Mouse (Mus musculus): ENCODE data around the gene Leng9.
"Not testable (repeated sequence)": the region's sequence is repeated elsewhere in the genome, so short reads cannot be mapped to it uniquely, and the experiment has no call there.

Gene Leng9

DNA sequence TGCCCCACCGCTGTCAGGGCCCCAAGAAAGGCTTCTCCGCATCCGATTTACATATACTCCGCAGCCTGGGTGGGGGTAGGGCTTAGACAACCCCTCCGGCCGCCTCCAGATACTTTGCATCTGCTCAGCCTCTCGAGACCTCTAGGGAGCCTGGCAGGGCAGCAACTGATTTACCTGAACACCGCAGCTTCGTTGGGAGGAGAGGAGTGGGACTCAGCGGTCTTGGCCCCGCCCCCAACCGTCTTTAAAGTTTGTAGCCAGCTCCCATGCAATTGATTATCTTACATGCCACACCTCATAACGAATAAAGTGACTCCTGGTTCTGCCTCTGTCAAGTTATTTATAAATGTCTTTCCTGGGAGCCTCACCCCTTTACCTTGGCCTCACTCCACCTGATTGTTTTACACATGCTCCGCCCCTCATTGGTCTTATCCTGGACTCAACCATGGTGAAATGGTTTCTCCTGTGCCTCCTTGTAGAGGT, at the start of gene Leng9:
TSS of gene Leng9 (minus strand) at position 316 of the 483 bp plus-strand sequence.
- DNase-seq = peak; percentile 25

DNA sequence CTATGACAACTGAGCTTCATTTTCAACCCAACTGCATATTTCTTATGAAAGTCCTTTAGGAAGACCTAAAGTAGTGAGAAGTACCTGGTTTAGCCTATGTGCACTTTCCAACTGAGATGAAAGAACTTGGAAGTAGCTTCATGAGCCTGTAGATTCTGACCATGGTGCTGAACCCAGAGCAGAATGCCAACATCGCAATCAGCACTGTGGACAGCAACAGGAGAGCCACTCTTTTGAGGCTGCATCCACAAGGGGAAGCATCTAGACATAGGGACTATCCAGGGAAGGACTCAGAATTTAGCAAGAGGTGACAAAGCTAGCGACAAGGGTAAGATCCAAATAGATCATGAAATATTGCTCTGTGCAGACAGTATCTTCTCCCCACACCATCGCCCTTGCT, 28.3 kb upstream of the Leng9 start:
- no peak for DNase-seq

DNA sequence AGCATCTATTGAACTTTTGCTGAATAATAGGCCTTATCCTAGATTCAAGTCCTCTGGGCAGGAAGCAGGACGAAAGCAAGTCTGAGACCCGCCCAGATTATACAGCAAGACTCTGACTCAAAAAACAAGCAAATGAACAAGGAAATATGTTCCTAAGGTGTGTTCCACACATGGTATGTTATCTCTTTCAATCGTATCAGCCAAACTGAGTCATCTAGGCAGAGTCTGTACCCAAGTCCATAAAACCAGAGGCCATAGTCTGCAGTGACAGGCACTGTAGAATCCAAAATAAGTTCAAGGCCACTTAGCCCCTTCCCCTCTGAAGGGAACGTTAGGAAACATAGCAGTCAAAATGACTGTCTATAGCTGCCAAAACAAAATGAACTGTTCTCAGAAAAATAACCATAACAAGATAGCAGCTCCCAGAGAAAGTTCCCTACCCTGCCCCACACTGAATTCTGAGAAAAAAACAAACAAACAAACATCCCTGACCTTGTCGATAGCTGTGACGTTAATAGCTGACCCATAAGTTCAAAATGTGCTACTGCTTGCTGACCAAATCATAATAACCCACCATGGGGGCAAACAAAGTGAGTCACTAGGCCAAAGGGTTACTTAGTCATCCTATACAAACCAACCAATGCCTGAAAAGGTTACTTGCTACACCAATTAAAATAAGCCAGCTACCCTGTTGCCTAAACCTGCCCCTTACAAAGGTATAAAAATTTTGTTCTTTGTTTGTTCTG, 20.2 kb upstream of the Leng9 start:
- no peak for DNase-seq

DNA sequence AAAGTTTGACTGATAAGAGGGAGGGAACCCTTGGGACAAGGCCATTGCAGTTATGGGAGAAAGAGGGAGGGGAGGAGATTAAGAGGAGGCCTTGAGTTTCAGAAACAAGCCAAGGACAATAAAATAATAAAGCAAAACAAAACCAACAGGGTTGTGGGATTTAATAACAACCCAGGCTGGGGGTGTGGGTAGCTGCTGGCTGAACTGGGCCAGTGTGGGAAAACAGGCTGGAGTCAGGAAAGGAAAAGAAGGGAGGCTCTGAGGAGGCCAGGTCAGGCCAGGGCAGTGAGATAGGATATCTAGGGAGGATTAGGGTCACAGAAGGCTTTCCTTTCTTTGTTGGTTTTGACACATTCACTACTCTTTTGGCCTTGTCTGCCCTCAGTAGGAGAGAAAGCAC, 16.9 kb upstream of the Leng9 start:
- DNase-seq = no peak

DNA sequence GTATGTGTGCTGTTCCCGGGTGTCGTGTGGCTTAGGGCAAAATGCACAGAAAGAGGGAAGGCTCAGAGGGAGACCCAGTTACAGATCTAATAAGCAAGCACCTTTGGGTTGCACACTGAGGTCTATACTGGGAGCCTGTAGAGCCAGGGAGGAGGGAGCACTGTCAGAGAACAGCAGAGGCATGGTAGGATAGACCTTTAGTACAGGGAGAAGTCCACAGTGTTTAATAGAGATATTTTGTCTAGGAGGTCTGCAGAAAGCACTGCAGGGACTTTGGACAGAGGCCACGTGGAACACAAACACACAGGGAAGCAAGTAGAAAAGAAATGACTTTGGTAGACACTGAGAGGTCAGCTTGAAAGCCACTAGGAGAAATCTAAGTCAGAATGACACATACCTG, 15.1 kb upstream of the Leng9 start:
- DNase-seq = no peak

DNA sequence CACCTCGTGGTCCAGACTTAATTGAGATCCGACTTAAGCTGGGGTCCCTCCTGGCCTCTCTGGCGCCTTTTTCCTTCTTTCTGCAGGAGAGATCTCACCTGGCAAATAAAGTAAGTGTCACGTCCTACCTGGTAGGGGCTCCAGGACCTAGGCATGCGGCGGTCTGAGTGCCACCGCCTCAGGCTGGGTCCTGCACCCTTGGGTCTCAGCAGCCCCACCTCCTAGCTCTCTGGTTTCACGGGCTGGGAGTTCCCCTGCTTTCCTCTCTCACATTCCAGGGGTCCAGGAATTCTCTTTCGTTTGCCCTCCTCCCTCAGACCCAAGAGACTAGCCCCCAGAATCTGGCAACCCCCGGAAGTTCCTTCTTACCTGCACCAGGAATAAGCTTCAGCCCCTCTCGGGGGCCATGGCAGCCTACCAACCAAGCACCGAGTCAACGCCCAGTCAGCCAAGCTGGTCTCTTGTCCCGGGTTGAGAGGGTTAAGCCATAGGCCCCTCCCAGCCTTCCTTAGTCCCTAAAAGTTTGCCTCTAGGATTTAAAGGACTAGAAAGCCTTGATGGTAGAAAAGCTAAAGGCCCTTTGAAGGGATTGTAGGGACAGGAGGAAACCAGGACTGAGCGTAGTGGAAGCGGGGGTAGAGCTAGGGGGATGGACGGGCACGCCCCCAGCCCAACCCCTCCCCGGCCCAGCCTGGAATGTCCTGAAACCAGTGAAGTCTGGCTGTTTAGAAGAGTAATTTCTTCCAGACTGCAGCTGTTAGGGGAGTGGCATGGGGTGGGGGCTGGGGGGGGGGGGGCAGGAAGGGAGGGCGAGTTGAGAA, 14.1 kb upstream of the Leng9 start, which contains the start of gene Cdc42ep5:
TSS of gene Cdc42ep5 (minus strand) at position 771 of the 821 bp plus-strand sequence.
- no peak for DNase-seq

DNA sequence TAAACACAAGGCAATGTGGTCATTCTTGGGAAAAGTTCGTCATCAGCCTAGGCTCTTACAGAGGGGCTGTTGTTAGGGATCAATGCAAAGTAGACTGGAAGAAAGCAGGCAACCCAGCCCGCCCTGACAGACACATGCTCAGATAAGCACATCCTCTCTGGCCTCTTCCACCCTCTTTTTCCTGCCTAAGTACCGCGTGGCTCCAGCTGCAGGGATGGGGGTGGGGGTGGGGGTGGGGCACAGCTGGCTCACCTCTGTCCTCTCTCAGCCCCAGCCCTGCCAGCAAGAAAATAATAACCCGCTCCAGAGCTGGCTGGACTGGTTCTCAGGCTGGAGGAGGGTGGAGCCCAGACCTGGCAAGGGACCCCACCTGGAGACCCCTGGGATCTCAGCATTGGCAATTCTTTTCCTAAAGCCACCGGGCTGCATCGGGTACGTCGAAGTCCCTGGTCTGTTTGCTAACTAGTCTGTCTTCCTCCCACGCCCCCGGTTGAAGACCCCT, 13.4 kb upstream of the Leng9 start:
- no peak for DNase-seq

DNA sequence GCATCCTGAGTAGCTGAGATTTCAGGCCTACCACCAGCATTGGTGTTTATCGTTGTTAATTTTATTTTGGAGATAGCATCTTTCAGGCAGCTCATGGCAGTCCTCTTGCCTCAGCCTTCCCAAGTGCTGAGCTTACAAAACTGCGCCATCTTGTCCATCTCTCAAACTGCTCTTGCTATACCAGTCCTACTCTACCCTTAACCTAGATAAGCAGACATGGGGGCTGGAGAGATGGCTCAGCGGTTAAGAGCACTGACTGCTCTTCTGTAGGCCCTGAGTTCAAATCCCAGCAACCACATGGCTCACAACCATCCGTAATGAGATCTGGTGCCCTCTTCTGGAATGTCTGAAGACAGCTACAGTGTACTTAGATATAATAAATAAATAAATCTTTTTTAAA, 11.4 kb upstream of the Leng9 start:
- not testable (repeated sequence) for DNase-seq

DNA sequence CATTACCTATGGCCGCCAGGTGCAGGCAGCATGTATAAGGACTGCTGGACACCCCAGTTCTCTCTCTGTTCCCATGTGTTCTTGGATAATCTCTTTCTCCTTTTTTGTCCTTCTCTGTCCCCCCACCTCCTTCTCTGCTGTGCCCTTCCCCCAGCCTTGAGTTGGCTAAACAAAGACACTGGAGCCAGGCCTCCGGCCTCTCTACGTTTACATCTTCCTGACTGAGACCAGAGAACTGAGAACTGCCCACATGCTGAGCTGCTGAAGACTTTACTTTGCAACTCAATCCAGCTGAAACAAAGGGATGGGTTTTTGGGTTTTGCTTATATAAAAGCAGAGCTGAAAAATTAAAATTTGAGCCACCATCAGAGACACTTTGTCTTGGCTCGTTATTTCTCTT, 4.8 kb upstream of the Leng9 start:
- DNase-seq = no peak

DNA sequence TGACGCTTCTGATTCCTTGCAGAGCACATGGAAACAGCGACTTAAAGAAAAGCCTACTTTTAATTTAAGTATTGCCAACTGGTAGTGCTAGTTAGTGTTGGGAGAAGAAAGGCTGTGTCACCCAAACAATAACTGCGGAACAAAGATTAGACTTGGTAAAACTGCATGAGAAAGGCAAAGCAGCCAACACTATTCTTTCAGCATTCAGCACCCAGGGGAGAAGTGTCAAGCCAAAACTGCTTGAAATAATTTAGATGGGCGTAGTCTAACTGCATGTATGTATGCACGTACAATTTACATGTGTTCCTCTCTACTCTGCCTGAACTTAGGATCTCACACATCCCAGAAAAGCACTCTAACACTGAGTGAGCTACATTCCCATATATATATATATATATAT, 4.2 kb upstream of the Leng9 start:
- DNase-seq = no peak

DNA sequence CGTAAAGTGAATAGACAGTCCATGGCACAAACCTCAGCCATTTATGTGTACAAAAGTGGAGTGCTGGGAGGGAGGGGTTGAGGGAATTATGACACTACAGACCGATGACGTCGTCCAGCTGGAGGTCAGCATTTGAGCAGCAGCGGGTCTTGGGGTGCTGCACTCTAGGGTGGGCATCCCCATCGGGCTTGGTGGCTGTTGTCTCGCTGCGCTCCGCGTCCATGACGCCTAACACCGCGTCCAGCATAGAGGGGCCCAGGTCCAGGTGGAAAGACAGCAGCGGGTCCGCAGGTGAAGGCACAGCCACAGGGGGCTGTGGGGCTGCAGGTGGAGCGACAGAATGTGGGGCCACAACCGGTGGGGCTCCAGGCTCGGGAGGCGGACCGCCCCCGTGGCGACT, 1.1 kb upstream of the Leng9 start:
- DNase-seq = no peak

DNA sequence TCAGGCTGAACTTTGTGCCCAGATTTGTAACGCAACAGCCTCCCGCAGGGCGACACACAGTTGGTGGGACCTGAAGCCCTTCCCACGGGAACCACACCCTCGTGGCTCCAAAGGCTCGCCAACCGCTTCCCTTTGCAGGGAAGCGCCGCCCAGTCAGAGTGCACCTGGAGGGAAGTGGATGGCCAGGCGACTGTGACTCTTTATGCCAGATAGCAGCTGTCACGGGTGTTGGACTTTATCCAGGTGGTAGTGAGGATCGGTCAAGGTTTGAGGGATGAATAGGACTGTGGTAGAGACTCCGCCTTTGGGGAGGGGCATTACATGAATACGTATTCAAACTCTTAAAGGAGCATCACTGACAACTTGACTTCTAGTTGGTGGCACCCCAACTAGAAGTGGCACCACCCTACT, 642 bp upstream of the Leng9 start:
- DNase-seq = no peak

DNA sequence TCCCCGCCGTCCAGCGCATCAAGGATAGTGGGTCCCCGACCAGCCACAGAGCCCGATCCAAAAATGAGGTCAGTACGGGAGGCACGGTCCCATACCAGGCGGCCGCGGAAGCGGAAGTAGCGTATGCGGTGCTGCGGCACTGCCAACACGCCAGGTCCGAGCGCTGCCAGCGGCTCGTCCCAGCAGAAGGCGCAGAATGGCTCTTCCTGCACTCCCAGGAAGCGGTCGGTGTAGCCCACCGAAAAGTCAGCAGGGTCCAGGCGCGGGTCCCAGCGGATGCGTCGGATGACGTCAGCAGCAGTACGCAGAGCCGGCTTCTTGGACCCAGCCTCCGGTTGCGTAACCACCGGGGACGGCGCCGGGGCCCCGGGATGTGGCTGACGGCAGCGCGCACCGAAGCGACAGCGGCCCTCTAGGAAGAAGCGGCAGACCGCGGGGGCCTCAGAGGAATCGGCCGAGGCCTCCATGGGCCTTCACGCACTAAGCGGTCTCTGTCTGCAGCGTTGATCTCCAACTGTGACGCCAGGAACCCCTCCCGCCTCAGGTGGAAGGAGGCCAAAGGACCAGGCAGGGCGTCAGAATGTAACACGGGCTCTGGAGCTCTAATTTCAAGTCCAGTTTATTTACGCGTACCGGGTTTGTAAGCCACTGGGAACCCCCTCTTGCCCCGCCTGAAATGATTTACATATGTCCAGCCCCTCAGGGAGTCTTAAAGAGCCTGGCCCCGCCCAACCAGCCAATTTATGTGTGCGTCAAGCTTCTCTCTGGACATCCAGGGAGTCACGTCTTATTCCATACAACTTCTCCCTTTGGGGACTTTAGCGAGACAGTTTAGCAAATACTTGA, 742 bp downstream of the Leng9 start:
- peak; percentile 77 for DNase-seq

DNA sequence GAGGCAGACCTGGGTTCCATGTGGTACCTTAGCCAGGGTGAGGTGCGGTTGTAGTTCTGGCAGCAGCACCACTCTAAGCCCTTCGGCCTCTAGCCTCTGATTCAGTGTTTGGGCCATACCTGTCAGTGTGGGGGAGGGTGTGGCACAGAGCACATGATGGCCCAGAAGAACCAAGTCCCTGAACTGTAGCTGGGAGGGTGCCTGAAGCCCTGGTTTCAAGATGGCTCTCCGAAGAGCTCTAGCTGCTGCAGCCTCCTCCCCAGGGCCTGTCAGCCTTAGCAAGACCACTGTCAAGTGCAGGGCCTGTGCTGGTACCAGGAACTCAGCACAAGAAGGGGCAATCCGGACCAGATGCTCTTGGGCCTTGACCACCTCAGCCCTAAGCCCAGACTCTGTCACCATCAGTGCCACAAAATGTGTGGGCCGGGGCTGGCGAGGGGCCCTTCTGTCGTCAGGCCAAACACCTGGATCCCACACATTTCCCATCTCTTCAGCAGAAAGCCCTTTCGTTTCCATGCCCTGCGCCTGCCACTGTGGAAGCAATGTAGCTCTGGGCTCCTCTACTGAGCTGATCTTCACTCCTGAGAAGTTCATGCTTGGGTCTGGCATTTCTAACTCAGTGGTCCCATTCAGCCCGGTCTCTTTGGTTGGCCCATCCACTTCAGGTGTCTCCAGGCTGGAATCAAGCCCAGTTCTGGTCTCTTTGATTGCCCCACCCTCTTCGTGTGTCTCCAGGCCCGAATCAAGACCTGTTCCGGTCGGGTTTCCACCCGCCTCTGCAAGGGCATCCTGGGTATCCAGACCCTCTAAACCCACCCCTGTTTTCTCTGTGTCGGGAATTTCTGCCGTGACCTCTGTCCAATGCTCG, 1.6 kb downstream of the Leng9 start:
- DNase-seq = no peak

DNA sequence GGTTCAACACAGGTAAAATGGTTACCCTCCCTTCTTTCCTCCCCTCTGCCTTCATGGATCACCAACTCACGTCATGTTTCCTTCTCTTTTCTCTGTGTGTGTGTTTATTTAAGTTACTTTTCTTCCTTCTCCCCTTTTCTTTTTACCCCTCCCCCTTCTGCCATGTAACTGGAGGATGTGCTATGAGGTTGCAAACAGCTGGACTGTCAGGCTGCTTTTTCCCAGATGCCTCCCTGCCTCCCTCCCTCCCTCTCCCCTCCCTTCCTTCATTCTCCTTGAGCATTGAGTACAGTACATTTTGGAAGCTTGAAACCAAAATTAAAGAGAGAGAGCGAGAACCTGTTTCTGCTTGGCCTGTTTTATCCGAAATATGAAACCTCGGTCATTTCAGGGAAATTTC, 2.3 kb downstream of the Leng9 start:
- no peak for DNase-seq

DNA sequence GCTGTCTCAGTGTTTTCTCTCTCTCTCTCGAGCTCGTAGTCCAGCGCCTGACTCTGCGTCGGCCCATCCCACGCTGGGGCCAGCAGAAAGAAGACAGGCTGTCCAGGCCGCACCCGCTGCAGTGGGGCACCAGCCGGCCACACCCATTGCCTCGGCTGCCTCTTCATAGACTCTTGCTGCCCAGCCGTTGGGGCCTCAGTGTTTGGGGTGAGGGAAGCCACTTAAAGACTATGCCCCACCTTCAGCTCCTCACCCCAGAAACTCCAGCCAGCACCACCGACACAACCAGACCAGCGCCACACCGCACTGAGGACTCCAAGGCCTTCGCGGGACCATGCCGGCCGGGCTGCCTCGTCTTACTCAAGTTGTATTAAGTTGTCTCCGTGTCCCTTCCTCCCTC, 2.8 kb downstream of the Leng9 start:
- DNase-seq = no peak

DNA sequence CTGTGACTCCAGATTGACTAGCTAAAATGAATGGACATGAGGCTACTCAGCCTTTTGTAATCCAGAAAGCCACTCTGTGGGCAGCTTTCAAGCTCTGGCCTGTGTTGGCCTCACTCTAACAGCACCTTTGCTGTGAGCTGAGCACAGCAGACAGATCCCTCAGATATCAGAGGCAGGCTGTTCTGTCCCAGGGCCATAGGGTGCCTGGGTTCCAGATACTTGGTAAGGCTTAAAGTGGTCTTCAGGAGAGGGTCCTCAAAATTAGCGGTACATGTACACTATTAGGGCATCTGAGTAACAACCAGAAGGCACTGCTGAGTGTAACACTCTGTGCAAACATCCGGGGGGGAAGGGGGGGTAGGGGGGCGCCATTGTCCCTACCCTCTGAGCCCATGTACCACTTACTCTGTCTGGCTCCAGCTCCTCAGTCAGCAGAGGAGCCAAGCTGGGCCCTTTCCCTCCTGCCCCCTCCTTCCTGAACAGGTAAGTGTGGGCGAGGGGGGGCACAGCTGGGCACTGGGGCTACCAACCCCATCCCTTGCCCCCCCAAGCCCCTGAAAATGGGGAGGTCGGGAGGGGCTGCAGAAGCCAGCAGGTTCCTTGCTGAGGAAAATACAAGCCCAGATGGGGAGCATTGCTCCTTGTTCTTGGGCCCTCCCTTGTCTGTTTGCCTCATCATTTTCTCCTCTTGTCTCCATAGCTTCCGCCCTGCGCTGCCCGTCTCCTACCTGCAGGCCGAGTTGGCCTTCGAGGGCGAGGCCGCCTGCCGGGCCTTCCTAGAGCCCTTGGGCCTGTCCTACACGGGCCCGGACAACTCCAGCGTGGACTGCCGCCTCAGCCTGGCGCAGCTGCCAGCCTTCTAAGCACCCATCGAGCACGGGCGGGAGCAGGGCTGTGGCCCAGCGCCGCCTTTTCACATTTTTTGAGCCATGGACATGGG, 3.7 kb downstream of the Leng9 start:
- DNase-seq = no peak

DNA sequence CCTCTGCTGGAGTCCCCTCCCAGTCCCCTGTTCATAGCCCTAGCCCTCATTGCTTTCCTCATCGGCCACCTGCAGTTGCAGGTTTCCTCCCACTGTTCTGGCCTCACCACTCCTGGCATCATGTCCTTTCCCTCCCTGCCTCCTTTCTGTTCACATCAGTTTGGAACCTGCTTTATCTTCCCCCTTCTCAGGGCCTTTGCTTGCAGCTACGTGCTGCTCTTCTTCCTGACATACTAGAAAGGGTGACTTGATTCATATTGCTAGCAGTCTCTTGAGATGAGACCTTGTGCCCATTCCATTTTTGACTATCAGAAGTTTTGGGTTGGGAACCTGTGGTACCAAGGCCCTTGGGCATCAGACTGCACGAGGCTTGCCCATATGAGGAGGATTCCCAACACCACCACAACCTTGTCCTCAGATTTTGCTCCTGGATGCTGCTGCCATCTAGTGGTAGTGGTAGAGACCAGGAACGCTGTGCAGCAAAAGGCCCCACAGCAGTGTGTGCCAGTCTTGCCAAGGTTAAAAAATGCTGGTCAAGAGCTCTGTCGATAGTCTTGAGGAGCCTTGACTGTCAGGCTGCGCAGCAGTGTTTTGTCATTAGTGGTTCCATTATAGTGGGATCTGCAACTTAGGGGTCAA, 4.5 kb downstream of the Leng9 start:
- peak; percentile 69 for DNase-seq

DNA sequence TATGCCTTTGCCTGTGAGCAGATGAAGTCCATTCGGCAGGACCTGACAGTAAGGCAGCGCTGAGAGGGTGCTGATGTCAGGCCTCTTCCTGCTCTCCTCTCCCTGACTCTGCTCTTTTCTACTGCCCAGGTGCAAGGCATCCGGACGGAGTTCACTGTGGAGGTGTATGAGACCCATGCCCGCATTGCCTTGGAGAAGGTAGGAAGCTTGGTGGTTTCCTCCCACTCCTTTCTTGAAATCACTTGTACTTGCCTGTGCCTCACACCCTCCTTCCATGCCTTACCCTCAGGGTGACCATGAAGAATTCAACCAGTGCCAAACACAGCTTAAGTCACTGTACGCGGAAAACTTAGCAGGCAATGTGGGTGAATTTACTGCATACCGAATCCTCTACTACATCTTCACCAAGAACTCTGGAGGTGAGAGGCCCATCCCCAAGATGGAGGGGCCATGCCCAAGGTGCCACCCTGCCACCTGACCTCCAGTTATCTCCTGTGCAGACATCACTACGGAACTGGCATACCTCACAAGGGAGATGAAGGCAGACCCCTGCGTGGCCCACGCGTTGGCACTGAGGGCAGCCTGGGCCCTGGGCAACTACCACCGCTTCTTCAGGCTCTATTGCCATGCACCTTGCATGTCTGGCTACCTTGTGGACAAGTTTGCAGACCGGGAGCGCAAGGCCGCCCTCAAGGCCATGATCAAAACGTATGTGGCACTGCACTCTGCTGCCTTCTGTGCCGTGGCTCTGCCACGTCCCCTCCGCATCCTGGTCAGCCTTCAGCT, 5.2 kb downstream of the Leng9 start:
- no peak for DNase-seq
